Comparison of ENCODE assay signal across 18 mouse cellular contexts in genomic region chr19:43915431-43915830, GRCm38 (mm10).
"Had no signal": no experiment of that assay in that cellular context is flagged by ENCODE, and none has a peak within 500 bp of the region (broad histone marks: within the 10 kb centered on the region; RNA-seq: fewer than 3 reads in every experiment).

No protein-coding gene starts in this region.

- H3K9ac ChIP-seq: limb, embryonic 12.5 days; limb, embryonic 15.5 days; liver, embryonic 14.5 days; liver, postnatal 0 days; lung, embryonic 14.5 days; midbrain, embryonic 12.5 days; midbrain, embryonic 15.5 days; neural tube, embryonic 13.5 days; stomach, embryonic 15.5 days had no signal

- H3K27me3 ChIP-seq: limb, embryonic 12.5 days; limb, embryonic 15.5 days; midbrain, embryonic 15.5 days; neural tube, embryonic 13.5 days; stomach, embryonic 15.5 days had no signal

- ATAC-seq: intestine, postnatal 0 days; liver, postnatal 0 days; lung, postnatal 0 days; midbrain, embryonic 15.5 days had no signal

- H3K9me3 ChIP-seq: limb, embryonic 12.5 days; limb, embryonic 15.5 days; midbrain, embryonic 12.5 days; midbrain, embryonic 15.5 days; neural tube, embryonic 13.5 days; stomach, embryonic 15.5 days had no signal

- H3K4me2 ChIP-seq: limb, embryonic 12.5 days; limb, embryonic 15.5 days; liver, embryonic 11.5 days; lung, embryonic 14.5 days; midbrain, embryonic 12.5 days; midbrain, embryonic 15.5 days; neural tube, embryonic 13.5 days; stomach, embryonic 15.5 days had no signal

- H3K36me3 ChIP-seq: midbrain, embryonic 12.5 days; midbrain, embryonic 15.5 days had no signal

- DNase-seq: kidney, postnatal 10 days; left cerebral cortex, postnatal 4 days; liver, postnatal 0 days; lung, embryonic 14.5 days; retina, postnatal 1 day; thymus, adult 2 months; thymus, postnatal 25 days had no signal

- H3K27ac ChIP-seq: limb, embryonic 12.5 days; limb, embryonic 15.5 days; liver, embryonic 14.5 days; macrophage; midbrain, embryonic 12.5 days; midbrain, embryonic 15.5 days; neural tube, embryonic 13.5 days; stomach, embryonic 15.5 days had no signal

- H3K4me1 ChIP-seq: midbrain, embryonic 15.5 days had no signal

- H3K4me3 ChIP-seq: limb, embryonic 12.5 days; limb, embryonic 15.5 days; midbrain, embryonic 12.5 days; midbrain, embryonic 15.5 days; neural tube, embryonic 13.5 days; stomach, embryonic 15.5 days had no signal
